Mouse (Mus musculus) heart, postnatal 0 days (tissue): ENCODE data around the gene B9d2. TPM values are rescaled to one million over a fixed set of nuclear protein-coding genes. Genes with fewer than 3 reads are reported as not detected.

Experiments
- ATAC-seq: fragments of 200-750 bp; cut with Nextera tagmentation; 2 replicates; pipeline ENCODE4 v1.8.0; 2017; ENCODE audit warnings: low read depth, moderate number of reproducible peaks, moderate library complexity; ENCODE audit not compliant: insufficient read depth
- DNase-seq: peaks from one replicate; pipeline ENCODE4 v3.0.0-alpha.2; 2016; ENCODE audit warnings: low spot score
- H3K27ac ChIP-seq: fragments of 300-500 bp; sonication (generic); 2 replicates; pipeline ENCODE4 v1.5.1; 2014; ENCODE audit warnings: low read depth, mild to moderate bottlenecking
- H3K27me3 ChIP-seq: fragments of 300-500 bp; sonication (generic); 2 replicates; pipeline ENCODE4 v1.6.1; 2014; ENCODE audit warnings: low read length, mixed read lengths; ENCODE audit not compliant: control insufficient read depth, insufficient read depth
- H3K36me3 ChIP-seq: fragments of 300-500 bp; sonication (generic); replicated peaks from 2 replicates; pipeline ENCODE4 v1.6.1; 2014; ENCODE audit warnings: low read length, mixed read lengths; ENCODE audit not compliant: control insufficient read depth, insufficient read depth
- H3K4me1 ChIP-seq: fragments of 300-500 bp; sonication (generic); 2 replicates; pipeline ENCODE4 v1.6.1; 2014; ENCODE audit warnings: antibody characterized with exemption; ENCODE audit not compliant: control insufficient read depth, insufficient read depth
- H3K4me2 ChIP-seq: fragments of 300-500 bp; sonication (generic); 2 replicates; pipeline ENCODE4 v1.6.1; 2014; ENCODE audit warnings: low read depth, mild to moderate bottlenecking, low read length, moderate library complexity
- H3K4me3 ChIP-seq: fragments of 300-500 bp; sonication (generic); 2 replicates; pipeline ENCODE4 v1.5.1; 2014; ENCODE audit warnings: low read depth, low read length
- H3K9ac ChIP-seq: fragments of 300-500 bp; sonication (generic); replicated peaks from 2 replicates; pipeline ENCODE4 v1.6.1; 2014; ENCODE audit warnings: low read depth, low read length, mixed read lengths
- H3K9me3 ChIP-seq: fragments of 300-500 bp; sonication (generic); replicated peaks from 2 replicates; pipeline ENCODE4 v1.6.1; 2016; ENCODE audit warnings: low read length; ENCODE audit not compliant: control insufficient read depth
- CTCF ChIP-seq: IDR thresholded peaks from 2 replicates; pipeline ENCODE4 v1.5.1; 2016; ENCODE audit warnings: antibody characterized with exemption, control low read depth, low read depth
- EP300 ChIP-seq: IDR thresholded peaks from 2 replicates; pipeline ENCODE4 v1.6.1; 2016; ENCODE audit warnings: antibody characterized with exemption, low read depth
- WGBS: fragments of 180-500 bp; shearing (Covaris S2); extraction: QIAGEN DNeasy Blood & Tissue Kit; methylation state at CpG from one replicate; pipeline ENCODE4 v1.1.7; 2014; 5-methylcytosine and 5-hydroxymethylcytosine counted together
- polyA plus RNA-seq: library from polyadenylated mRNA; unstranded; fragments of >200 nt; fragmentation: Nextera tagmentation; extraction: Ambion mirVana; gene quantifications from 2 replicates; pipeline ENCODE4 v1.2.1, GENCODE M21; 2015
- total RNA-seq: library from RNA; depleted of rRNA; stranded (reverse); fragments of >200 nt; gene quantifications from 2 replicates; pipeline ENCODE4 v1.2.3, GENCODE M21; 2014; ENCODE audit warnings: low replicate concordance

Gene B9d2
- total and polyA plus RNA-seq, 2 experiments from 2014 or later: 5.0 to 26.5 TPM

- Histone ChIP-seq H3K36me3 (peaks cover 41% of the 10 kb centered on the region), H3K27ac (no peak overlapping the region), H3K9me3 (peaks cover 9% of the 10 kb centered on the region; the same call in 1 of the 2 replicates), H3K4me3 (no peak overlapping the region), H3K27me3 (no peaks in the 10 kb centered on the region), H3K4me2 (no peak overlapping the region), H3K9ac (no peak overlapping the region), H3K4me1 (peaks cover 15% of the 10 kb centered on the region)
- ATAC-seq (no peak), DNase-seq (no peak)
- 63% methylated on average over 13 of the region's 13 CpGs for WGBS
- TF ChIP-seq CTCF (no peak), EP300 (no peak)
These were observed 19.3 kb downstream of the B9d2 start for GRCm38 (mm10) chr7:25699851-25700250.

- no peak overlapping the region for H3K9ac ChIP-seq
- TF ChIP-seq CTCF (no peak), EP300 (no peak)
These were observed 20.2 kb downstream of the B9d2 start for GRCm38 (mm10) chr7:25700732-25701131.

GRCm38 (mm10) chr7:25702350-25702749, 21.8 kb downstream of the B9d2 start:
- Histone ChIP-seq H3K36me3 (peaks cover 24% of the 10 kb centered on the region), H3K4me3 (no peak overlapping the region), H3K27ac (no peak overlapping the region), H3K4me2 (no peak overlapping the region), H3K9ac (no peak overlapping the region), H3K4me1 (peaks cover 36% of the 10 kb centered on the region), H3K9me3 (peaks cover 9% of the 10 kb centered on the region; the same call in 1 of the 2 replicates), H3K27me3 (no peaks in the 10 kb centered on the region)
- ATAC-seq (no peak), DNase-seq (no peak)
- TF ChIP-seq EP300 (no peak), CTCF (no peak)
- WGBS: 91% methylated on average over 2 of the region's 2 CpGs

More at GRCm38 (mm10) chr7:25700732-25701131, 20.2 kb downstream of the B9d2 start:
- peaks cover 36% of the 10 kb centered on the region for H3K36me3 ChIP-seq
- ATAC-seq (no peak), DNase-seq (no peak)
- H3K4me1 ChIP-seq: peaks cover 23% of the 10 kb centered on the region
- H3K4me2 ChIP-seq: no peak overlapping the region
- no peaks in the 10 kb centered on the region for H3K27me3 ChIP-seq
- no peak overlapping the region for H3K27ac ChIP-seq
- peaks cover 9% of the 10 kb centered on the region; the same call in 1 of the 2 replicates for H3K9me3 ChIP-seq
- no peak overlapping the region for H3K4me3 ChIP-seq
- 77% methylated on average over 12 of the region's 12 CpGs for WGBS

GRCm38 (mm10) chr7:25703793-25704494, 23.4 kb downstream of the B9d2 start:
- H3K9ac ChIP-seq: no peak overlapping the region
- H3K4me1 ChIP-seq: peaks cover 38% of the 10 kb centered on the region
- H3K27me3 ChIP-seq: no peaks in the 10 kb centered on the region
- ATAC-seq (peak; percentile 34), DNase-seq (no peak)
- H3K9me3 ChIP-seq: peaks cover 9% of the 10 kb centered on the region; the same call in 1 of the 2 replicates
- H3K36me3 ChIP-seq: peaks cover 15% of the 10 kb centered on the region
- TF ChIP-seq EP300: no peak
- no peak for TF ChIP-seq CTCF
- peak overlapping the region; percentile 51 for H3K4me2 ChIP-seq
- WGBS: 23% methylated on average over 10 of the region's 10 CpGs
- H3K27ac ChIP-seq: no peak overlapping the region
- H3K4me3 ChIP-seq: no peak overlapping the region

GRCm38 (mm10) chr7:25704716-25705364, 24.3 kb downstream of the B9d2 start:
- Histone ChIP-seq H3K27ac (peak overlapping the region; percentile 81), H3K4me3 (0 out of 2 replicates have a peak overlapping the region, but pooled peaks have one; percentile 9)

More at GRCm38 (mm10) chr7:25704716-25705364, 24.3 kb downstream of the B9d2 start:
- peaks cover 15% of the 10 kb centered on the region for H3K36me3 ChIP-seq
- WGBS: 25% methylated on average over 29 of the region's 37 CpGs
- peak overlapping the region; percentile 51 for H3K4me2 ChIP-seq
- no peak overlapping the region for H3K9ac ChIP-seq
- no peak for ATAC-seq
- TF ChIP-seq CTCF (no peak), EP300 (no peak)
- H3K27me3 ChIP-seq: no peaks in the 10 kb centered on the region
- DNase-seq: no peak
- peaks cover 9% of the 10 kb centered on the region; the same call in 1 of the 2 replicates for H3K9me3 ChIP-seq
- H3K4me1 ChIP-seq: peaks cover 42% of the 10 kb centered on the region
